Mouse (Mus musculus): ENCODE measurements around the gene Isg20l2. TPM values are rescaled to one million over a fixed set of nuclear protein-coding genes. Genes with fewer than 3 reads are reported as not detected.
A peak's percentile ranks its signal among the peaks of the same experiment; 100 is the strongest.

Isg20l2 gene
- total and polyA plus RNA-seq, 2 experiments: 6.8 to 7.2 TPM

- H3K4me3 ChIP-seq (ENCODE audit: insufficient read depth, low read depth, low read length): no peak overlapping the region
- H3K4me1 ChIP-seq (ENCODE audit: control insufficient read depth, insufficient read depth, low read length): peaks cover 20% of the 10 kb centered on the region
- H3K9ac ChIP-seq (ENCODE audit: low read depth, low read length): no peak overlapping the region
- H3K27me3 ChIP-seq (ENCODE audit: control insufficient read depth, insufficient read depth, low read length): no peaks in the 10 kb centered on the region
- TF ChIP-seq POLR2A (IDR thresholded peaks at IDR 0.05; ENCODE audit: extremely low read depth, insufficient read depth, low read length) (no peak), CTCF (IDR thresholded peaks at IDR 0.05; ENCODE audit: low read depth, low read length) (no peak)
- H3K27ac ChIP-seq (replicated peaks; ENCODE audit: insufficient read depth, low read depth, low read length): no peak overlapping the region
- DNase-seq (ENCODE audit: extremely low read depth, low read depth, low spot score): no peak
- peaks cover 14% of the 10 kb centered on the region for H3K36me3 ChIP-seq (ENCODE audit: control insufficient read depth, insufficient read depth, low read length)
- 84% methylated on average over 7 of the region's 7 CpGs for WGBS
- H3K79me2 ChIP-seq (ENCODE audit: control insufficient read depth, insufficient read depth, low read length): peaks cover 21% of the 10 kb centered on the region; the same call in 1 of the 2 replicates
Measured at GRCm38 (mm10) chr3:87913491-87913890, 16.6 kb upstream of the Isg20l2 start.

- TF ChIP-seq CTCF (IDR thresholded peaks at IDR 0.05; ENCODE audit: low read depth, low read length) (no peak), POLR2A (IDR thresholded peaks at IDR 0.05; ENCODE audit: extremely low read depth, insufficient read depth, low read length) (no peak)
- 94% methylated on average over 10 of the region's 10 CpGs for WGBS
- Histone ChIP-seq H3K36me3 (ENCODE audit: control insufficient read depth, insufficient read depth, low read length) (peaks cover 14% of the 10 kb centered on the region), H3K79me2 (ENCODE audit: control insufficient read depth, insufficient read depth, low read length) (peaks cover 17% of the 10 kb centered on the region; the same call in 1 of the 2 replicates), H3K9ac (ENCODE audit: low read depth, low read length) (no peak overlapping the region), H3K27ac (replicated peaks; ENCODE audit: insufficient read depth, low read depth, low read length) (no peak overlapping the region), H3K27me3 (ENCODE audit: control insufficient read depth, insufficient read depth, low read length) (no peaks in the 10 kb centered on the region), H3K4me3 (ENCODE audit: insufficient read depth, low read depth, low read length) (no peak overlapping the region), H3K4me1 (ENCODE audit: control insufficient read depth, insufficient read depth, low read length) (peaks cover 18% of the 10 kb centered on the region)
- no peak for DNase-seq (ENCODE audit: extremely low read depth, low read depth, low spot score)
Measured at GRCm38 (mm10) chr3:87913891-87914290, 16.2 kb upstream of the Isg20l2 start.

- H3K79me2 ChIP-seq (ENCODE audit: control insufficient read depth, insufficient read depth, low read length): peaks cover 4% of the 10 kb centered on the region; the same call in 1 of the 2 replicates
- H3K36me3 ChIP-seq (ENCODE audit: control insufficient read depth, insufficient read depth, low read length): peaks cover 17% of the 10 kb centered on the region
- no peak overlapping the region for H3K27ac ChIP-seq (replicated peaks; ENCODE audit: insufficient read depth, low read depth, low read length)
- H3K4me3 ChIP-seq (ENCODE audit: insufficient read depth, low read depth, low read length): no peak overlapping the region
- TF ChIP-seq POLR2A (IDR thresholded peaks at IDR 0.05; ENCODE audit: extremely low read depth, insufficient read depth, low read length) (no peak), CTCF (IDR thresholded peaks at IDR 0.05; ENCODE audit: low read depth, low read length) (no peak)
- peaks cover 4% of the 10 kb centered on the region; the same call in 1 of the 2 replicates for H3K4me1 ChIP-seq (ENCODE audit: control insufficient read depth, insufficient read depth, low read length)
- no peak overlapping the region for H3K9ac ChIP-seq (ENCODE audit: low read depth, low read length)
- no peak for DNase-seq (ENCODE audit: extremely low read depth, low read depth, low spot score)
- no peaks in the 10 kb centered on the region for H3K27me3 ChIP-seq (ENCODE audit: control insufficient read depth, insufficient read depth, low read length)
- 98% methylated on average over 1 of the region's 1 CpGs for WGBS
Measured at GRCm38 (mm10) chr3:87916990-87917389, 13.1 kb upstream of the Isg20l2 start.

GRCm38 (mm10) chr3:87918551-87918950, 11.6 kb upstream of the Isg20l2 start:
- H3K4me1 ChIP-seq (ENCODE audit: control insufficient read depth, insufficient read depth, low read length): peaks cover 4% of the 10 kb centered on the region; the same call in 1 of the 2 replicates
- H3K36me3 ChIP-seq (ENCODE audit: control insufficient read depth, insufficient read depth, low read length): peaks cover 24% of the 10 kb centered on the region
- H3K9ac ChIP-seq (ENCODE audit: low read depth, low read length): no peak overlapping the region
- no peaks in the 10 kb centered on the region for H3K79me2 ChIP-seq (ENCODE audit: control insufficient read depth, insufficient read depth, low read length)
- 100% methylated on average over 1 of the region's 1 CpGs for WGBS
- no peak for TF ChIP-seq CTCF (IDR thresholded peaks at IDR 0.05; ENCODE audit: low read depth, low read length)
- TF ChIP-seq POLR2A (IDR thresholded peaks at IDR 0.05; ENCODE audit: extremely low read depth, insufficient read depth, low read length): no peak
- DNase-seq (ENCODE audit: extremely low read depth, low read depth, low spot score): no peak
- H3K27ac ChIP-seq (replicated peaks; ENCODE audit: insufficient read depth, low read depth, low read length): no peak overlapping the region
- no peak overlapping the region for H3K4me3 ChIP-seq (ENCODE audit: insufficient read depth, low read depth, low read length)
- H3K27me3 ChIP-seq (ENCODE audit: control insufficient read depth, insufficient read depth, low read length): no peaks in the 10 kb centered on the region

GRCm38 (mm10) chr3:87919336-87920108, 10.6 kb upstream of the Isg20l2 start, which contains the start of gene Mrpl24:
TSS of gene Mrpl24 (plus strand) at chr3:87919506.
- H3K4me3 ChIP-seq (ENCODE audit: insufficient read depth, low read depth, low read length): peak within 1 kb of the TSS; percentile 71
- peaks cover 31% of the 10 kb centered on the region for H3K36me3 ChIP-seq (ENCODE audit: control insufficient read depth, insufficient read depth, low read length)
- H3K9ac ChIP-seq (ENCODE audit: low read depth, low read length): peak within 1 kb of the TSS; percentile 76
- under 1% methylated on average over 30 of the region's 30 CpGs for WGBS
- peak; percentile 100 for DNase-seq (ENCODE audit: extremely low read depth, low read depth, low spot score)
- H3K4me1 ChIP-seq (ENCODE audit: control insufficient read depth, insufficient read depth, low read length): peaks cover 4% of the 10 kb centered on the region; the same call in 1 of the 2 replicates
- TF ChIP-seq POLR2A (IDR thresholded peaks at IDR 0.05; ENCODE audit: extremely low read depth, insufficient read depth, low read length) (0 out of 2 replicates have a peak, but pooled peaks have one; percentile 17), CTCF (IDR thresholded peaks at IDR 0.05; ENCODE audit: low read depth, low read length) (no peak)
- H3K27ac ChIP-seq (replicated peaks; ENCODE audit: insufficient read depth, low read depth, low read length): peak within 1 kb of the TSS; percentile 71
- no peaks in the 10 kb centered on the region for H3K79me2 ChIP-seq (ENCODE audit: control insufficient read depth, insufficient read depth, low read length)
- H3K27me3 ChIP-seq (ENCODE audit: control insufficient read depth, insufficient read depth, low read length): no peaks in the 10 kb centered on the region
